Mouse (Mus musculus): Measurements from ENCODE around the gene Bcl2l13.

The Bcl2l13 gene

GRCm38 (mm10) chr6:120929421-120929820 lies 93.4 kb downstream of the Bcl2l13 start:
- DNase-seq (ENCODE audit: low read depth), result no peak

- DNase-seq (ENCODE audit: low read depth), result no peak
Observed at GRCm38 (mm10) chr6:120930450-120931306, 94.7 kb downstream of the Bcl2l13 start.

- DNase-seq (ENCODE audit: low read depth), result no peak
Observed at GRCm38 (mm10) chr6:120932597-120932996, 96.6 kb downstream of the Bcl2l13 start.

- DNase-seq (ENCODE audit: low read depth), result no peak
Observed at GRCm38 (mm10) chr6:120933670-120934069, 97.7 kb downstream of the Bcl2l13 start.

- DNase-seq (ENCODE audit: low read depth), result no peak
Observed at GRCm38 (mm10) chr6:120934176-120934575, 98.2 kb downstream of the Bcl2l13 start.

GRCm38 (mm10) chr6:120937104-120937617 lies 101.1 kb downstream of the Bcl2l13 start:
- DNase-seq (ENCODE audit: low read depth), result no peak

- DNase-seq (ENCODE audit: low read depth), result no peak
Observed at GRCm38 (mm10) chr6:120937999-120938608, 102.1 kb downstream of the Bcl2l13 start.

GRCm38 (mm10) chr6:120938763-120939450 lies 102.9 kb downstream of the Bcl2l13 start:
- DNase-seq (ENCODE audit: low read depth), result no peak

- DNase-seq (ENCODE audit: low read depth), result no peak
Observed at GRCm38 (mm10) chr6:120939783-120940182, 103.8 kb downstream of the Bcl2l13 start.

- DNase-seq (ENCODE audit: low read depth), result no peak
Observed at GRCm38 (mm10) chr6:120940446-120941083, 104.6 kb downstream of the Bcl2l13 start.

GRCm38 (mm10) chr6:120941084-120941481 lies 105.1 kb downstream of the Bcl2l13 start:
- DNase-seq (ENCODE audit: low read depth), result no peak

- DNase-seq (ENCODE audit: low read depth), result no peak
Observed at GRCm38 (mm10) chr6:120941575-120941974, 105.6 kb downstream of the Bcl2l13 start.

Data from NIH3T3 (cell line).